Mouse (Mus musculus) cerebellum, adult 18-20 months (tissue): ENCODE results near the gene Ttc23.

Experiments
- DNase-seq, 2 experiments: peaks; one replicate each; pipeline ENCODE4 v3.0.0; 2021

Ttc23 gene

GRCm38 (mm10) chr7:67755366-67755765, 108.2 kb downstream of the Ttc23 start:
- DNase-seq, result no peak

- no peak for DNase-seq
Measured at GRCm38 (mm10) chr7:67756636-67757035, 109.4 kb downstream of the Ttc23 start.

- peak in 1 of 2 experiments; percentile 10 for DNase-seq
Measured at GRCm38 (mm10) chr7:67758506-67758857, 111.3 kb downstream of the Ttc23 start.

GRCm38 (mm10) chr7:67758858-67759628, 111.8 kb downstream of the Ttc23 start:
- peak in 1 of 2 experiments; percentile 26 for DNase-seq

GRCm38 (mm10) chr7:67759629-67759995, 112.4 kb downstream of the Ttc23 start, which contains the start of gene Synm:
Gene Synm (minus strand): TSS chr7:67759742.
- peak; percentile 81 to 90 for DNase-seq

GRCm38 (mm10) chr7:67763625-67764024, 116.4 kb downstream of the Ttc23 start:
- no peak for DNase-seq

- no peak for DNase-seq
Measured at GRCm38 (mm10) chr7:67768125-67768524, 120.9 kb downstream of the Ttc23 start.

- DNase-seq, result no peak
Measured at GRCm38 (mm10) chr7:67769487-67769886, 122.3 kb downstream of the Ttc23 start.

GRCm38 (mm10) chr7:67772231-67772630, 125.0 kb downstream of the Ttc23 start:
- no peak for DNase-seq

GRCm38 (mm10) chr7:67775623-67776022, 128.4 kb downstream of the Ttc23 start:
- no peak for DNase-seq

GRCm38 (mm10) chr7:67776636-67777305, 129.6 kb downstream of the Ttc23 start:
- DNase-seq, result no peak

- no peak for DNase-seq
Measured at GRCm38 (mm10) chr7:67787861-67788260, 140.7 kb downstream of the Ttc23 start.

GRCm38 (mm10) chr7:67788713-67789112, 141.5 kb downstream of the Ttc23 start:
- peak; percentile 61 to 76 for DNase-seq

GRCm38 (mm10) chr7:67791256-67791655, 144.0 kb downstream of the Ttc23 start:
- no peak for DNase-seq

GRCm38 (mm10) chr7:67793449-67793848, 146.2 kb downstream of the Ttc23 start:
- no peak for DNase-seq

GRCm38 (mm10) chr7:67797065-67797464, 149.9 kb downstream of the Ttc23 start:
- no peak for DNase-seq

GRCm38 (mm10) chr7:67798476-67798875, 151.3 kb downstream of the Ttc23 start:
- DNase-seq, result no peak

GRCm38 (mm10) chr7:67800547-67800946, 153.3 kb downstream of the Ttc23 start:
- no peak for DNase-seq

GRCm38 (mm10) chr7:67801022-67801421, 153.8 kb downstream of the Ttc23 start:
- DNase-seq, result no peak

GRCm38 (mm10) chr7:67803015-67803856, 156.0 kb downstream of the Ttc23 start:
- DNase-seq, result peak; percentile 76 to 86

- DNase-seq, result no peak
Measured at GRCm38 (mm10) chr7:67803857-67804215, 156.6 kb downstream of the Ttc23 start.
